Mouse (Mus musculus) midbrain, embryonic 12.5 days (tissue): ENCODE measurements around the gene Dhx57. TPM values are rescaled to one million over a fixed set of nuclear protein-coding genes. Genes with fewer than 3 reads are reported as not detected.
A peak's percentile ranks its signal among the peaks of the same experiment; 100 is the strongest.

Experiments used
- ATAC-seq: fragments of 200-750 bp; cut with Nextera tagmentation; 2 replicates; pipeline ENCODE4 v1.8.0; 2017; ENCODE audit warnings: low read depth, moderate TSS enrichment, moderate library complexity; ENCODE audit not compliant: low FRiP score
- H3K27ac ChIP-seq: fragments of 300-500 bp; sonication (generic); replicated peaks from 2 replicates; pipeline ENCODE4 v1.5.1; 2016; ENCODE audit warnings: mild to moderate bottlenecking
- H3K27me3 ChIP-seq: fragments of 300-500 bp; sonication (generic); 2 replicates; pipeline ENCODE4 v1.6.1; 2016; ENCODE audit warnings: mild to moderate bottlenecking
- H3K36me3 ChIP-seq: fragments of 300-500 bp; sonication (generic); 2 replicates; pipeline ENCODE4 v1.6.1; 2016
- H3K4me1 ChIP-seq: fragments of 300-500 bp; sonication (generic); 2 replicates; pipeline ENCODE4 v1.6.1; 2016
- H3K4me2 ChIP-seq: fragments of 300-500 bp; sonication (generic); replicated peaks from 2 replicates; pipeline ENCODE4 v1.6.1; 2016; ENCODE audit warnings: mild to moderate bottlenecking, moderate library complexity
- H3K4me3 ChIP-seq: fragments of 300-500 bp; sonication (generic); 2 replicates; pipeline ENCODE4 v1.5.1; 2016; ENCODE audit warnings: mild to moderate bottlenecking
- H3K9ac ChIP-seq: fragments of 300-500 bp; sonication (generic); replicated peaks from 2 replicates; pipeline ENCODE4 v1.6.1; 2016; ENCODE audit warnings: mild to moderate bottlenecking, moderate library complexity
- H3K9me3 ChIP-seq: fragments of 300-500 bp; sonication (generic); 2 replicates; pipeline ENCODE4 v1.6.1; 2016; ENCODE audit warnings: mild to moderate bottlenecking
- WGBS: fragments of 180-500 bp; shearing (Covaris S2); methylation state at CpG from one replicate; pipeline ENCODE4 v1.1.7; 2016; 5-methylcytosine and 5-hydroxymethylcytosine counted together
- polyA plus RNA-seq: library from polyadenylated mRNA; unstranded; fragments of >200 nt; fragmentation: Nextera tagmentation; extraction: Ambion mirVana; gene quantifications from 2 replicates; pipeline ENCODE4 v1.2.1, GENCODE M21; 2016

Gene Dhx57
- 34.6 and 36.0 TPM in 2 replicates for polyA plus RNA-seq

- peak within 1 kb of the TSS; percentile 91 for H3K27ac ChIP-seq
- peak within 1 kb of the TSS; percentile 75 for H3K4me2 ChIP-seq
- peak within 1 kb of the TSS; percentile 88 for H3K4me3 ChIP-seq
- H3K9ac ChIP-seq = peak within 1 kb of the TSS; percentile 92
- no peaks in the 10 kb centered on the region for H3K36me3 ChIP-seq
- H3K27me3 ChIP-seq = no peaks in the 10 kb centered on the region
- no peaks in the 10 kb centered on the region for H3K9me3 ChIP-seq
- H3K4me1 ChIP-seq = peaks cover 15% of the 10 kb centered on the region
- ATAC-seq = peak; percentile 99
- WGBS = under 1% methylated on average over 35 of the region's 35 CpGs
Observed at GRCm38 (mm10) chr17:80290074-80290657, at the start of gene Dhx57, which contains the start of gene Morn2. Dhx57 (minus strand) TSS chr17:80290476. Morn2 (plus strand) TSS chr17:80290203.

DNA sequence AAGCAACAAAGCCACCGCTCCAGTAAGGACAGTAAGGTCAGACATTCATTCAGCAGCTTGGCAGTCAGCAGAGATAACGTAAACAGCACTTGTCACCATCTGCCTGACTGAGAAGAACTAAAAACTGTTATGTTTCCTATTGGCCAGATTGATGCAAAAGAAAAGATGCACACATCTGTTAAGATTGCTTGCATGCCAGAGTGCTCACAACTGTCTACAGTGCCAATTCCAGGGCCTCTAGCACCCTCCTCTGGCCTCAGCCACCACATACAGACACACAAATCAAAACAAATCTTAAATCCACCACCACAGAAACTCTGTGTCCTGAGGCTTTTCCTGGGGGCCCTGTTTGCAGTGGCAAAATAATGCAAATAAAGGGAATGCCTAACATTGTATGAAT, 42.1 kb upstream of the Dhx57 start:
- WGBS = 85% methylated on average over 2 of the region's 2 CpGs
- Histone ChIP-seq H3K36me3 (no peaks in the 10 kb centered on the region), H3K4me3 (no peak overlapping the region), H3K4me2 (no peak overlapping the region), H3K27ac (no peak overlapping the region), H3K27me3 (no peaks in the 10 kb centered on the region), H3K4me1 (no peaks in the 10 kb centered on the region), H3K9me3 (no peaks in the 10 kb centered on the region), H3K9ac (no peak overlapping the region)
- ATAC-seq = no peak

DNA sequence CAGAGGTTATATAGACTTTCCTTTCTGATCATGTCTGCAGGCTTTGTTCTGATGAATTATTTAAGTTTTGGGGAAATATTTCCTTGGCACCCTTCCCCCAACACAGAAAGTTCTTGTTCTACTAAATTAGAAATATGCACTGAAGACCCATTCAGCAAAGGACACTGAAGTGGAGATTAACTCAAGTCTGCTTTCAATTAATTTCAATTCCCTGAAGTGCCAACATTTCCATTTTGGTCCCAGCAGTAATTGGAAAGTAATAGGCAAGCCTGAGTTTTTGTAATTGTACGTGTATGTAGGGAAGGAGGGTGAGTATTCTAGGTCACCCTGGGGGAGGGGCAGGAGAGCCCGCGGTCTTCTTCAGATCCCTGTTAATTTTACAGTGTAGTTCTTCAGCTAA, 36.2 kb upstream of the Dhx57 start:
- Histone ChIP-seq H3K9ac (no peak overlapping the region), H3K4me3 (no peak overlapping the region), H3K27me3 (no peaks in the 10 kb centered on the region), H3K36me3 (no peaks in the 10 kb centered on the region), H3K27ac (no peak overlapping the region), H3K4me1 (0 out of 2 replicates have a peak, but pooled peaks cover 2% of the 10 kb centered on the region), H3K9me3 (no peaks in the 10 kb centered on the region), H3K4me2 (no peak overlapping the region)
- 75% methylated on average over 3 of the region's 3 CpGs for WGBS
- no peak for ATAC-seq

GRCm38 (mm10) chr17:80325456-80325855, 35.2 kb upstream of the Dhx57 start:
- Histone ChIP-seq H3K9me3 (no peaks in the 10 kb centered on the region), H3K4me1 (0 out of 2 replicates have a peak, but pooled peaks cover 2% of the 10 kb centered on the region), H3K9ac (no peak overlapping the region), H3K27ac (no peak overlapping the region), H3K4me3 (no peak overlapping the region), H3K36me3 (no peaks in the 10 kb centered on the region), H3K4me2 (no peak overlapping the region), H3K27me3 (no peaks in the 10 kb centered on the region)
- 88% methylated on average over 5 of the region's 5 CpGs for WGBS
- ATAC-seq = no peak

DNA sequence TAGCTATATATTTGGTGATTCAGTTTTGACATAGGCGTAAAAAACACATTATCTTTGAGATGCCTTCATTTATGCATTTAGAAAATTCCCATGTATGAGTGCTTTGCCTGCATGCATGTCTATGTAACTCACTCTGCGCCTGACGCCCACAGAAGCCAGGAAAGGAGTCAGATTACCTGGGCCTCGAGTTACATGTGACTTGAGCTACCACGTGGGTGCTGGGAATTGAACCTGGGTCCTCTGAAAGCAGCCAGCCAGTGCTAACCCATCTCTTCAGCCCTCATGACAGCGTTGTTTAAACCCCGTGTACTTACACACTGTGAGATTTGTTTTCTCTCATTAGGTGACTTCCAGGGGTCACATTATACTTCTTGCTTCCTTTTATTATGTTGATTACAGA, 34.2 kb upstream of the Dhx57 start:
- Histone ChIP-seq H3K9ac (no peak overlapping the region), H3K4me1 (0 out of 2 replicates have a peak, but pooled peaks cover 2% of the 10 kb centered on the region), H3K27me3 (no peaks in the 10 kb centered on the region), H3K4me2 (no peak overlapping the region), H3K9me3 (no peaks in the 10 kb centered on the region), H3K4me3 (no peak overlapping the region), H3K27ac (no peak overlapping the region), H3K36me3 (no peaks in the 10 kb centered on the region)
- ATAC-seq = no peak
- WGBS = 89% methylated on average over 7 of the region's 7 CpGs

DNA sequence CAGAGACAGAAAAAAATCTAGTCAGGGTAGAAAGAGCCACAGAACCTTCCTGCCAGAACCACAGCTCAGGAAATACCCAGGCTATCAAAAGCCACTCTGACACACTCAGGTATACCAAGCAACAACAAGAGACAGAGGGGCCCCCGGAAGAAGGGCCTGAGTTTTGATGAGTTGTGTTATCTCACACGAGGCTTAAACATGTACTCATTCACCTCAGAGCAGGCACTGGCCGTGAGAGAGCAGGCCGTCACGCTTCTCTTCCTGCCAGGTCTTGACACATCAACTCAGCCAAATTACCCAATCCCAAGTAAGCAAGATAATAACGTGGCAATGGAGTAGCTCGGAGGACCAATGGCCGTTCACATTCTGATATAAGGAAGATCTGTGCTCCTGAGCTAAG, 33.4 kb upstream of the Dhx57 start:
- H3K4me1 ChIP-seq = 0 out of 2 replicates have a peak, but pooled peaks cover 2% of the 10 kb centered on the region
- H3K27me3 ChIP-seq = no peaks in the 10 kb centered on the region
- no peak overlapping the region for H3K4me2 ChIP-seq
- 82% methylated on average over 8 of the region's 8 CpGs for whole genome bisulfite sequencing
- H3K4me3 ChIP-seq = no peak overlapping the region
- no peak overlapping the region for H3K9ac ChIP-seq
- no peak for ATAC-seq
- H3K36me3 ChIP-seq = no peaks in the 10 kb centered on the region
- no peak overlapping the region for H3K27ac ChIP-seq
- no peaks in the 10 kb centered on the region for H3K9me3 ChIP-seq

DNA sequence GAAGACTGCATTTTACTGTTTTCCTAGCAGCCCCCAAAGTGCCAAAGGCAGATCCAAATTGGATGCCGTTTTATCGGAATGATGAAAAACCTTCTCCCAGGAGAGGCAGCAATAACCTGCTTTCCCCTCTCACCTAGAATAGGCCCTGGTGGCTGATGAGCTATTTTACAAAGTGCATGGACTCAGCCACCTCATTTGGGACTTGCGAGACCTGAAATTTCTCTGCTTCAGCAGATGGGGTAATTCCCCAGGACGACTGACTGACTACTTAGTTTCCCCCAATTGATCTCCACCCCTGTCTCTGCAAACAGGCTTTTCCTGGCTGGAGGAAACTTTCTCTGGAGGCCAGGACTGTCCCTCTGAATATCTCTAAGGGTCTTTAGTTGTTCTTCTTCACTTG, 32.7 kb upstream of the Dhx57 start:
- WGBS = 84% methylated on average over 4 of the region's 4 CpGs
- Histone ChIP-seq H3K36me3 (no peaks in the 10 kb centered on the region), H3K27ac (no peak overlapping the region), H3K27me3 (no peaks in the 10 kb centered on the region), H3K9me3 (no peaks in the 10 kb centered on the region), H3K4me3 (no peak overlapping the region), H3K4me2 (no peak overlapping the region), H3K9ac (no peak overlapping the region), H3K4me1 (0 out of 2 replicates have a peak, but pooled peaks cover 2% of the 10 kb centered on the region)
- no peak for ATAC-seq

DNA sequence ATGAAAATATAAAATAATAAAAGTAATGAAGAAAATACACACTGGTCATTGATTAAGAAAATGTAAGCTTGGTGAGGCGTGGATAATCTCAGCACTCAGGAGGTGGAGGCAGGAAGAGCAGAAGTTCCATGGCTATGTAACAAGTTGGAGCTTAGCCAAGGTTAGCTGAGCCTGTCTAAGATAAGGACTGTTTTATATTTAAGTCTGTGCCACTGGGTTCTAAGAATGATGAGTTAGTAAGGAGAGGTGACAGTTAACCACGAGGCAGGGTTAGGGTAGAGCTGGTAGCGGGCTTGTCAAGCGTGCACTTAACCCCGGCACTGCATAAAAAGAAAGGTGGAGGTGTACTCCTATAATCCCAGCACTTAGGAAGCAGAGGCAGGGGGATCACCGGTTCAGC, 32.0 kb upstream of the Dhx57 start:
- Histone ChIP-seq H3K9ac (no peak overlapping the region), H3K36me3 (no peaks in the 10 kb centered on the region), H3K4me3 (no peak overlapping the region), H3K4me2 (no peak overlapping the region), H3K27ac (no peak overlapping the region), H3K27me3 (no peaks in the 10 kb centered on the region), H3K9me3 (no peaks in the 10 kb centered on the region), H3K4me1 (0 out of 2 replicates have a peak, but pooled peaks cover 2% of the 10 kb centered on the region)
- 88% methylated on average over 6 of the region's 6 CpGs for WGBS
- ATAC-seq = no peak

DNA sequence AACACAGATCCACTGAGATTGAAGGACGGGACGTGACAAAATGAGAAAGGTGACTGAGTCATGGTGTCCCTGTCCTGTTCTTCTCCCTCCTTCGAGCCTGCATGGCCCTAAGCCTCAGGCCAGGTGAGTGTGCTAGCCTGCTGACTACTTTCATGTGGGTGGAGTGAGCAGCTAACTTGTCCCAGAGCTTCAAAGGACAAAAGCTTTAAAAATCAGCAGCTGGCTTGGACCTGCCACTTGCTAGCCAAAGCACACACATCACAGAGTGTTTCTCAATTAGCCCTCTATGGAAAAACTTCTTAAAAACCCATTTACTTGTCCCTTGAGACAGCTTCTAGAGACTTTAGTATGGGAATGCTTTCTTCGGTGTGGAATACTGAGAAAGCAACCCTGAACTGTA, 22.1 kb upstream of the Dhx57 start:
- Histone ChIP-seq H3K27me3 (no peaks in the 10 kb centered on the region), H3K27ac (no peak overlapping the region), H3K9me3 (no peaks in the 10 kb centered on the region), H3K4me2 (no peak overlapping the region), H3K4me1 (peaks cover 7% of the 10 kb centered on the region), H3K36me3 (no peaks in the 10 kb centered on the region), H3K9ac (no peak overlapping the region), H3K4me3 (no peak overlapping the region)
- 89% methylated on average over 4 of the region's 4 CpGs for WGBS
- ATAC-seq = no peak

GRCm38 (mm10) chr17:80311761-80312160, 21.5 kb upstream of the Dhx57 start:
- Histone ChIP-seq H3K27ac (no peak overlapping the region), H3K4me2 (no peak overlapping the region), H3K4me3 (no peak overlapping the region), H3K4me1 (peaks cover 7% of the 10 kb centered on the region), H3K27me3 (no peaks in the 10 kb centered on the region), H3K9me3 (no peaks in the 10 kb centered on the region), H3K36me3 (no peaks in the 10 kb centered on the region), H3K9ac (no peak overlapping the region)
- WGBS = 63% methylated on average over 9 of the region's 9 CpGs
- ATAC-seq = no peak

GRCm38 (mm10) chr17:80307251-80307650, 17.0 kb upstream of the Dhx57 start, which contains the start of gene Arhgef33:
Arhgef33 (plus strand) TSS chr17:80307407.
- no peaks in the 10 kb centered on the region for H3K9me3 ChIP-seq
- no peak within 1 kb of the TSS for H3K4me2 ChIP-seq
- H3K9ac ChIP-seq = no peak within 1 kb of the TSS
- H3K27ac ChIP-seq = no peak within 1 kb of the TSS
- WGBS = 86% methylated on average over 1 of the region's 1 CpGs
- H3K4me3 ChIP-seq = no peak within 1 kb of the TSS
- no peaks in the 10 kb centered on the region for H3K27me3 ChIP-seq
- ATAC-seq = no peak
- no peaks in the 10 kb centered on the region for H3K36me3 ChIP-seq
- H3K4me1 ChIP-seq = peaks cover 6% of the 10 kb centered on the region

- no peaks in the 10 kb centered on the region for H3K36me3 ChIP-seq
- ATAC-seq = no peak
- H3K27me3 ChIP-seq = no peaks in the 10 kb centered on the region
- no peak overlapping the region for H3K4me3 ChIP-seq
- WGBS = 94% methylated on average over 5 of the region's 5 CpGs
- no peak overlapping the region for H3K4me2 ChIP-seq
- no peaks in the 10 kb centered on the region for H3K9me3 ChIP-seq
- H3K4me1 ChIP-seq = no peaks in the 10 kb centered on the region
- H3K27ac ChIP-seq = no peak overlapping the region
- no peak overlapping the region for H3K9ac ChIP-seq
Observed at GRCm38 (mm10) chr17:80298844-80299243, 8.6 kb upstream of the Dhx57 start.

- ATAC-seq = no peak
- Histone ChIP-seq H3K27me3 (no peaks in the 10 kb centered on the region), H3K36me3 (no peaks in the 10 kb centered on the region), H3K9ac (no peak overlapping the region), H3K4me2 (no peak overlapping the region), H3K4me1 (no peaks in the 10 kb centered on the region), H3K9me3 (no peaks in the 10 kb centered on the region), H3K27ac (no peak overlapping the region), H3K4me3 (no peak overlapping the region)
- 94% methylated on average over 5 of the region's 5 CpGs for WGBS
Observed at GRCm38 (mm10) chr17:80295258-80295657, 5.0 kb upstream of the Dhx57 start.
